Mouse (Mus musculus) kidney, adult 2 months (tissue): Measurements from ENCODE around the gene Chka. TPM values are rescaled to one million over a fixed set of nuclear protein-coding genes. Genes with fewer than 3 reads are reported as not detected.

Source experiments
- DNase-seq: peaks from one replicate; pipeline ENCODE4 v3.0.0; 2021
- H3K27ac ChIP-seq: fragments of 200-500 bp; 2 replicates; pipeline ENCODE4 v1.5.1; 2012; ENCODE audit warnings: low read depth, low read length, control low read depth, inconsistent platforms; ENCODE audit not compliant: insufficient read depth
- H3K27me3 ChIP-seq: fragments of 200-500 bp; replicated peaks from 2 replicates; pipeline ENCODE4 v1.6.1; 2012; ENCODE audit warnings: mild to moderate bottlenecking, moderate library complexity, low read length, inconsistent platforms; ENCODE audit not compliant: control insufficient read depth, insufficient read depth
- H3K36me3 ChIP-seq: fragments of 200-500 bp; 2 replicates; pipeline ENCODE4 v1.6.1; 2012; ENCODE audit warnings: mild to moderate bottlenecking, moderate library complexity, low read length, inconsistent platforms; ENCODE audit not compliant: control insufficient read depth, insufficient read depth
- H3K4me1 ChIP-seq: fragments of 200-500 bp; 2 replicates; pipeline ENCODE4 v1.6.1; 2011; ENCODE audit warnings: low read length; ENCODE audit not compliant: control insufficient read depth, insufficient read depth
- H3K4me3 ChIP-seq: fragments of 200-500 bp; 2 replicates; pipeline ENCODE4 v1.5.1; 2011; ENCODE audit warnings: mild to moderate bottlenecking, low read depth, low read length, control low read depth; ENCODE audit not compliant: insufficient read depth
- CTCF ChIP-seq: fragments of 200-500 bp; conservative IDR thresholded peaks from 2 replicates; pipeline ENCODE4 v1.5.1; 2011; ENCODE audit warnings: low read depth, mild to moderate bottlenecking, control low read depth, low read length, moderate library complexity, mixed read lengths; ENCODE audit not compliant: insufficient read depth, insufficient read length
- POLR2A ChIP-seq: fragments of 200-500 bp; IDR thresholded peaks from one replicate; pipeline ENCODE4 v1.6.1; 2011; ENCODE audit warnings: low read depth, low read length, control low read depth
- WGBS: fragments of 180-500 bp; shearing (Covaris S2); methylation state at CpG from one replicate; pipeline ENCODE4 v1.1.7; 2018; 5-methylcytosine and 5-hydroxymethylcytosine counted together
- polyA plus RNA-seq: library from polyadenylated mRNA; depleted of rRNA; stranded (reverse); fragments of >200 nt; gene quantifications from 2 replicates; pipeline ENCODE4 v1.2.3, GENCODE M21; 2012; rRNA removed

The Chka gene
- polyA plus RNA-seq, 1 experiment: 65.0 TPM

GRCm38 (mm10) chr19:3935032-3935895, 83.7 kb downstream of the Chka start, which contains the start of gene Unc93b1:
Unc93b1 (plus strand) TSS chr19:3935186.
- no peak for TF ChIP-seq POLR2A
- no peak for TF ChIP-seq CTCF
- Histone ChIP-seq H3K27ac (peak within 1 kb of the TSS; percentile 40), H3K4me1 (peaks cover 3% of the 10 kb centered on the region; the same call in 1 of the 2 replicates), H3K4me3 (peak within 1 kb of the TSS; percentile 63), H3K36me3 (no peaks in the 10 kb centered on the region), H3K27me3 (no peaks in the 10 kb centered on the region)
- peak; percentile 83 for DNase-seq
- WGBS: 9% methylated on average over 42 of the region's 42 CpGs

- Histone ChIP-seq H3K27ac (peak overlapping the region; percentile 40), H3K27me3 (no peaks in the 10 kb centered on the region), H3K4me1 (peaks cover 3% of the 10 kb centered on the region; the same call in 1 of the 2 replicates), H3K4me3 (peak overlapping the region; percentile 63), H3K36me3 (no peaks in the 10 kb centered on the region)
- 11% methylated on average over 22 of the region's 22 CpGs for WGBS
- peak; percentile 80 for DNase-seq
- no peak for TF ChIP-seq POLR2A
- no peak for TF ChIP-seq CTCF
Observed at GRCm38 (mm10) chr19:3935896-3936850, 84.6 kb downstream of the Chka start.

DNA sequence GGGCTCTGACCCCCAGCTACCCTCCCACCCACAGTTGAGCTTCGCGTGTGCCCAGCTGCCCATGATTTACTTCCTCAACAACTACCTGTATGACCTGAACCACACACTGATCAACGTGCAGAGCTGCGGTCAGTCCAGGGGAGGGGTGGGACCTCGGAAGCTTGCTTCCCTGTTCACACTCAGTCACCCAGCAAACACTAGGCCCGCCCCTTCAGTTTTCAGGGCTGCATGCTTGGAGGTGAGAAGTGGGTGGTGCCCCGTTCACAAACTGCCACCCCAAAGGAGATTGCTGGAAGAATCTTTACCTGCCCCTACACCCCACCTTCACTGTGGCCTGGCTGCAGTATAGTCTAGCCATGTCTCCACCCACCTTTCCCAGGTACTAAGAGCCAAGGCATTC, 90.7 kb downstream of the Chka start:
- TF ChIP-seq POLR2A (no peak), CTCF (no peak)
- Histone ChIP-seq H3K27ac (no peak overlapping the region), H3K4me1 (peaks cover 6% of the 10 kb centered on the region; the same call in 1 of the 2 replicates), H3K36me3 (no peaks in the 10 kb centered on the region), H3K4me3 (no peak overlapping the region), H3K27me3 (no peaks in the 10 kb centered on the region)
- no peak for DNase-seq
- 90% methylated on average over 7 of the region's 7 CpGs for WGBS

GRCm38 (mm10) chr19:3942986-3943735, 91.6 kb downstream of the Chka start:
- WGBS: 42% methylated on average over 27 of the region's 27 CpGs
- TF ChIP-seq CTCF (no peak), POLR2A (no peak)
- H3K27me3 ChIP-seq: no peaks in the 10 kb centered on the region
- no peaks in the 10 kb centered on the region for H3K36me3 ChIP-seq
- peak; percentile 64 for DNase-seq
- H3K27ac ChIP-seq: no peak overlapping the region
- peaks cover 12% of the 10 kb centered on the region; the same call in 1 of the 2 replicates for H3K4me1 ChIP-seq
- no peak overlapping the region for H3K4me3 ChIP-seq

Other genes starting within 250 kb of the Chka start
- gene Lrp5, start 165.2 kb upstream of the Chka start, polyA plus RNA-seq: 33.9 and 34.2 TPM in 2 replicates
- gene 1810055G02Rik, start 143.5 kb upstream of the Chka start, polyA plus RNA-seq: 18.8 and 23.3 TPM in 2 replicates
- gene Kmt5b, start 84.4 kb upstream of the Chka start, polyA plus RNA-seq: 12.6 and 12.9 TPM in 2 replicates
- gene Tcirg1, start 55.4 kb downstream of the Chka start, polyA plus RNA-seq: 69.2 and 71.2 TPM in 2 replicates
- 678 and 742 TPM in 2 replicates for gene Ndufs8, start 61.0 kb downstream of the Chka start, polyA plus RNA-seq
- 17.4 and 19.4 TPM in 2 replicates for gene Aldh3b1, start 78.0 kb downstream of the Chka start, polyA plus RNA-seq
- gene Unc93b1, start 83.4 kb downstream of the Chka start, polyA plus RNA-seq: 52.3 and 55.7 TPM in 2 replicates
- 4.7 and 9.2 TPM in 2 replicates for gene Aldh3b3, start 106.9 kb downstream of the Chka start, polyA plus RNA-seq
- 2.6 and 3.9 TPM in 2 replicates for gene Aldh3b2, start 120.6 kb downstream of the Chka start, polyA plus RNA-seq
- gene Acy3, start 134.8 kb downstream of the Chka start, polyA plus RNA-seq: 1,670 and 2,218 TPM in 2 replicates
- 0.31 and 0.75 TPM in 2 replicates for gene Tbx10, start 141.0 kb downstream of the Chka start, polyA plus RNA-seq
- gene Nudt8, start 148.8 kb downstream of the Chka start, polyA plus RNA-seq: 19.9 and 20.9 TPM in 2 replicates
- gene Gm49405, start 148.9 kb downstream of the Chka start, polyA plus RNA-seq: 1.2 and 1.7 TPM in 2 replicates
- 5.1 and 5.5 TPM in 2 replicates for gene Doc2g, start 151.5 kb downstream of the Chka start, polyA plus RNA-seq
- gene Ndufv1, start 161.0 kb downstream of the Chka start, polyA plus RNA-seq: 471 and 532 TPM in 2 replicates
- gene Gstp1, start 186.2 kb downstream of the Chka start, polyA plus RNA-seq: 686 and 745 TPM in 2 replicates
- 11.5 and 36.0 TPM in 2 replicates for gene Gstp2, start 194.2 kb downstream of the Chka start, polyA plus RNA-seq
- 0.72 and 2.3 TPM in 2 replicates for gene Gstp3, start 207.8 kb downstream of the Chka start, polyA plus RNA-seq
- 0.66 and 0.92 TPM in 2 replicates for gene Cabp2, start 229.8 kb downstream of the Chka start, polyA plus RNA-seq
- 134 and 138 TPM in 2 replicates for gene Cdk2ap2, start 245.4 kb downstream of the Chka start, polyA plus RNA-seq
- gene Pitpnm1, start 248.2 kb downstream of the Chka start, polyA plus RNA-seq: 41.6 and 46.3 TPM in 2 replicates